Mouse (Mus musculus) lung, postnatal 10 days (tissue): ENCODE data around the gene Aco2.
A peak's percentile ranks its signal among the peaks of the same experiment; 100 is the strongest.

Experiments
- DNase-seq: peaks from one replicate; pipeline ENCODE4 v3.0.0; 2021

Aco2 gene

GRCm38 (mm10) chr15:81846755-81847154, 25.4 kb upstream of the Aco2 start:
- DNase-seq = no peak

GRCm38 (mm10) chr15:81847161-81847560, 24.9 kb upstream of the Aco2 start:
- DNase-seq = no peak

GRCm38 (mm10) chr15:81847861-81848260, 24.2 kb upstream of the Aco2 start:
- no peak for DNase-seq

- peak; percentile 82 for DNase-seq
Measured at GRCm38 (mm10) chr15:81848301-81848700, 23.8 kb upstream of the Aco2 start.

GRCm38 (mm10) chr15:81849104-81849503, 23.0 kb upstream of the Aco2 start:
- no peak for DNase-seq

GRCm38 (mm10) chr15:81850718-81851117, 21.4 kb upstream of the Aco2 start:
- DNase-seq = no peak

- DNase-seq = no peak
Measured at GRCm38 (mm10) chr15:81851375-81851774, 20.7 kb upstream of the Aco2 start.

GRCm38 (mm10) chr15:81852411-81853000, 19.6 kb upstream of the Aco2 start:
- DNase-seq = no peak

GRCm38 (mm10) chr15:81853081-81853480, 19.0 kb upstream of the Aco2 start:
- no peak for DNase-seq

GRCm38 (mm10) chr15:81856030-81856790, 15.9 kb upstream of the Aco2 start:
- DNase-seq = peak; percentile 91

- peak; percentile 36 for DNase-seq
Measured at GRCm38 (mm10) chr15:81856938-81857723, 15.0 kb upstream of the Aco2 start.

- DNase-seq = peak; percentile 63
Measured at GRCm38 (mm10) chr15:81857724-81858116, 14.4 kb upstream of the Aco2 start.

GRCm38 (mm10) chr15:81858138-81858516, 14.0 kb upstream of the Aco2 start:
- DNase-seq = peak; percentile 95

- DNase-seq = peak; percentile 67
Measured at GRCm38 (mm10) chr15:81858517-81859329, 13.4 kb upstream of the Aco2 start, which contains the start of gene Tob2. Gene Tob2 (minus strand): TSS chr15:81858796.

GRCm38 (mm10) chr15:81859330-81860255, 12.5 kb upstream of the Aco2 start:
- DNase-seq = peak; percentile 94

- DNase-seq = peak; percentile 75
Measured at GRCm38 (mm10) chr15:81860471-81861135, 11.5 kb upstream of the Aco2 start.

- DNase-seq = no peak
Measured at GRCm38 (mm10) chr15:81864238-81864637, 7.9 kb upstream of the Aco2 start.

- no peak for DNase-seq
Measured at GRCm38 (mm10) chr15:81869985-81870384, 2.1 kb upstream of the Aco2 start.

- peak; percentile 92 for DNase-seq
Measured at GRCm38 (mm10) chr15:81871604-81872261, 376 bp upstream of the Aco2 start, which contains the start of gene Phf5a. Gene Phf5a (minus strand): TSS chr15:81871911.
